Mouse (Mus musculus): ENCODE data around the gene Adamtsl1.
A peak's percentile ranks its signal among the peaks of the same experiment; 100 is the strongest.

DNA sequence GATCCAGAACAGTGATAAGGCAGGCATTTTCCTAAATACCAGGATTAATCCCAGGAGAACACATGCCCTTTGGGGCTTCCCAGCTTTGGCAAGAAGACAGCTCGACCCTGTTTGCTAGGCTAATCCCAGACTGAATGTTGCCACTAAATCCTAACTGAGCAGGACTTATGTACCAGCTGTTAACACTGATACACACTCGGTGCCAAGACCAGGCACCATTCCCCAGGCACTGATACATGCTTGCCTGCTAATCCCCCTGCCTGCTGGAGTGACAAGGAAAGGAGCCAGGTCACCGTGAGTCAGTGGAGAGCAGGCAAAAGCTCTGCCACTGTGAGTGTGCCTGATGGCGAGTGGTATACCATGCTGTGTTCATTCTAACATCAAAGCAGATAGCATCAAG is 505.6 kb downstream of the Adamtsl1 start:
- no peak for TF ChIP-seq CTCF (IDR thresholded peaks at IDR 0.05; ENCODE audit: control insufficient read depth, insufficient read depth, insufficient read length)
- TF ChIP-seq CEBPB (IDR thresholded peaks at IDR 0.05; ENCODE audit: low read depth) = no peak
- no peak for TF ChIP-seq MAX (IDR thresholded peaks at IDR 0.05)
- TF ChIP-seq USF1 (IDR thresholded peaks at IDR 0.05; ENCODE audit: low read depth) = no peak
- TF ChIP-seq MYOD1 (IDR thresholded peaks at IDR 0.05; ENCODE audit: control insufficient read depth, insufficient read length, low read depth) = peak; percentile 67
- no peak for TF ChIP-seq MYOG (IDR thresholded peaks at IDR 0.05; ENCODE audit: control insufficient read depth, extremely low read depth, insufficient read length)
- TF ChIP-seq FOSL1 (IDR thresholded peaks at IDR 0.05; ENCODE audit: insufficient read depth, low read length, poor library complexity, severe bottlenecking) = no peak
